Mouse (Mus musculus): ENCODE measurements around the gene Ocel1. TPM values are rescaled to one million over a fixed set of nuclear protein-coding genes. Genes with fewer than 3 reads are reported as not detected.

Ocel1 gene
- total and polyA plus RNA-seq, 2 experiments: 8.0 to 9.2 TPM

- Histone ChIP-seq H3K4me1 (ENCODE audit: control insufficient read depth, insufficient read depth, low read length) (peaks cover 21% of the 10 kb centered on the region), H3K4me3 (ENCODE audit: insufficient read depth, low read depth, low read length) (no peak overlapping the region), H3K36me3 (ENCODE audit: control insufficient read depth, insufficient read depth, low read length) (peaks cover 2% of the 10 kb centered on the region; the same call in 1 of the 2 replicates), H3K9ac (ENCODE audit: low read depth, low read length) (no peak overlapping the region), H3K27ac (replicated peaks; ENCODE audit: insufficient read depth, low read depth, low read length) (no peak overlapping the region), H3K27me3 (ENCODE audit: control insufficient read depth, insufficient read depth, low read length) (no peaks in the 10 kb centered on the region), H3K79me2 (ENCODE audit: control insufficient read depth, insufficient read depth, low read length) (peaks cover 10% of the 10 kb centered on the region; the same call in 1 of the 2 replicates)
- DNase-seq (ENCODE audit: extremely low read depth, low read depth, low spot score): no peak
- no peak for TF ChIP-seq CTCF (IDR thresholded peaks at IDR 0.05; ENCODE audit: low read depth, low read length)
- TF ChIP-seq POLR2A (IDR thresholded peaks at IDR 0.05; ENCODE audit: extremely low read depth, insufficient read depth, low read length): no peak
Observed at GRCm38 (mm10) chr8:71401454-71401853, 30.4 kb downstream of the Ocel1 start.

DNA sequence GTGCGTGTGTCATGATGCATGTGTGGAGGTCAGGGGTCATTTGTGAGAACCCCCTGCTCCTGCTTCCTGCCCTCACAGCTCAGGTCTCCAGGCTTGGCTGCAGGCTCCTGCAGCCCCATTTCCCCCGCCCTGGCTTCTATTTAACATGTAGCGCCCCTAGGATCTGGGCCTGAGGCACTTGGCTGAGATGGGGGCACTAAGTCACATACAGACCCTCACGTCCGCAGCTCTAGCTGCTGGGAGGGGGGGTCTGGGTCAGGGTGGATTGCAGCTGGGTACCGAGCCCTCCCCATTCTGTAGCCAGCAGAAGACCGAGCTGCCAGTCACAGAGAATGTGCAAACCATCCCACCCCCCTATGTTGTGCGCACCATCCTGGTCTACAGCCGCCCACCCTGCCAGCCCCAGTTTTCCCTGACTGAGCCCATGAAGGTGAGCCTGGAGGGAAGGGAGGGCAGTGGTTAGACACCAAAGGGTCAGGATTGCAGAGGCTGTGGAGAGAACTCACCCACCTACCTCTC, 31.4 kb downstream of the Ocel1 start:
- Histone ChIP-seq H3K27me3 (ENCODE audit: control insufficient read depth, insufficient read depth, low read length) (no peaks in the 10 kb centered on the region), H3K27ac (replicated peaks; ENCODE audit: insufficient read depth, low read depth, low read length) (no peak overlapping the region), H3K4me3 (ENCODE audit: insufficient read depth, low read depth, low read length) (no peak overlapping the region), H3K4me1 (ENCODE audit: control insufficient read depth, insufficient read depth, low read length) (peaks cover 18% of the 10 kb centered on the region), H3K79me2 (ENCODE audit: control insufficient read depth, insufficient read depth, low read length) (peaks cover 3% of the 10 kb centered on the region; the same call in 1 of the 2 replicates), H3K36me3 (ENCODE audit: control insufficient read depth, insufficient read depth, low read length) (peaks cover 2% of the 10 kb centered on the region; the same call in 1 of the 2 replicates), H3K9ac (ENCODE audit: low read depth, low read length) (no peak overlapping the region)
- 98% methylated on average over 9 of the region's 9 CpGs for WGBS
- no peak for DNase-seq (ENCODE audit: extremely low read depth, low read depth, low spot score)
- no peak for TF ChIP-seq CTCF (IDR thresholded peaks at IDR 0.05; ENCODE audit: low read depth, low read length)
- TF ChIP-seq POLR2A (IDR thresholded peaks at IDR 0.05; ENCODE audit: extremely low read depth, insufficient read depth, low read length): no peak

- Histone ChIP-seq H3K4me3 (ENCODE audit: insufficient read depth, low read depth, low read length) (no peak overlapping the region), H3K4me1 (ENCODE audit: control insufficient read depth, insufficient read depth, low read length) (peaks cover 15% of the 10 kb centered on the region), H3K36me3 (ENCODE audit: control insufficient read depth, insufficient read depth, low read length) (peaks cover under 1% of the 10 kb centered on the region; the same call in 1 of the 2 replicates), H3K27me3 (ENCODE audit: control insufficient read depth, insufficient read depth, low read length) (no peaks in the 10 kb centered on the region), H3K27ac (replicated peaks; ENCODE audit: insufficient read depth, low read depth, low read length) (no peak overlapping the region), H3K9ac (ENCODE audit: low read depth, low read length) (no peak overlapping the region), H3K79me2 (ENCODE audit: control insufficient read depth, insufficient read depth, low read length) (no peaks in the 10 kb centered on the region)
- DNase-seq (ENCODE audit: extremely low read depth, low read depth, low spot score): no peak
- TF ChIP-seq POLR2A (IDR thresholded peaks at IDR 0.05; ENCODE audit: extremely low read depth, insufficient read depth, low read length): no peak
- no peak for TF ChIP-seq CTCF (IDR thresholded peaks at IDR 0.05; ENCODE audit: low read depth, low read length)
- WGBS: 85% methylated on average over 6 of the region's 6 CpGs
Observed at GRCm38 (mm10) chr8:71403107-71403885, 32.2 kb downstream of the Ocel1 start.

GRCm38 (mm10) chr8:71404011-71404410, 32.9 kb downstream of the Ocel1 start:
- 88% methylated on average over 8 of the region's 8 CpGs for WGBS
- H3K4me1 ChIP-seq (ENCODE audit: control insufficient read depth, insufficient read depth, low read length): peaks cover 15% of the 10 kb centered on the region
- no peaks in the 10 kb centered on the region for H3K79me2 ChIP-seq (ENCODE audit: control insufficient read depth, insufficient read depth, low read length)
- H3K27me3 ChIP-seq (ENCODE audit: control insufficient read depth, insufficient read depth, low read length): no peaks in the 10 kb centered on the region
- no peak overlapping the region for H3K9ac ChIP-seq (ENCODE audit: low read depth, low read length)
- TF ChIP-seq CTCF (IDR thresholded peaks at IDR 0.05; ENCODE audit: low read depth, low read length) (no peak), POLR2A (IDR thresholded peaks at IDR 0.05; ENCODE audit: extremely low read depth, insufficient read depth, low read length) (no peak)
- no peak for DNase-seq (ENCODE audit: extremely low read depth, low read depth, low spot score)
- no peaks in the 10 kb centered on the region for H3K36me3 ChIP-seq (ENCODE audit: control insufficient read depth, insufficient read depth, low read length)
- no peak overlapping the region for H3K27ac ChIP-seq (replicated peaks; ENCODE audit: insufficient read depth, low read depth, low read length)
- no peak overlapping the region for H3K4me3 ChIP-seq (ENCODE audit: insufficient read depth, low read depth, low read length)

GRCm38 (mm10) chr8:71404951-71405351, 33.9 kb downstream of the Ocel1 start:
- no peaks in the 10 kb centered on the region for H3K27me3 ChIP-seq (ENCODE audit: control insufficient read depth, insufficient read depth, low read length)
- H3K27ac ChIP-seq (replicated peaks; ENCODE audit: insufficient read depth, low read depth, low read length): peak overlapping the region; percentile 62
- no peaks in the 10 kb centered on the region for H3K79me2 ChIP-seq (ENCODE audit: control insufficient read depth, insufficient read depth, low read length)
- DNase-seq (ENCODE audit: extremely low read depth, low read depth, low spot score): peak; percentile 69
- WGBS: 32% methylated on average over 9 of the region's 9 CpGs
- H3K4me1 ChIP-seq (ENCODE audit: control insufficient read depth, insufficient read depth, low read length): peaks cover 15% of the 10 kb centered on the region
- no peaks in the 10 kb centered on the region for H3K36me3 ChIP-seq (ENCODE audit: control insufficient read depth, insufficient read depth, low read length)
- peak overlapping the region; percentile 14 for H3K9ac ChIP-seq (ENCODE audit: low read depth, low read length)
- peak overlapping the region; percentile 12; the same call in 1 of the 2 replicates for H3K4me3 ChIP-seq (ENCODE audit: insufficient read depth, low read depth, low read length)
- TF ChIP-seq CTCF (IDR thresholded peaks at IDR 0.05; ENCODE audit: low read depth, low read length) (no peak), POLR2A (IDR thresholded peaks at IDR 0.05; ENCODE audit: extremely low read depth, insufficient read depth, low read length) (no peak)
